Mouse (Mus musculus) liver, embryonic 11.5 days (tissue): Measurements from ENCODE around the gene Cenpm. TPM values are rescaled to one million over a fixed set of nuclear protein-coding genes. Genes with fewer than 3 reads are reported as not detected.

Experiments used
- ATAC-seq: fragments of 200-750 bp; cut with Nextera tagmentation; replicated peaks from 2 replicates; pipeline ENCODE4 v1.8.0; 2017; ENCODE audit warnings: moderate number of reproducible peaks, mild to moderate bottlenecking, moderate TSS enrichment, moderate library complexity; ENCODE audit not compliant: low FRiP score
- DNase-seq: peaks from one replicate; pipeline ENCODE4 v3.0.0-alpha.2; 2017; ENCODE audit warnings: low spot score
- H3K27ac ChIP-seq: fragments of 300-500 bp; sonication (generic); 2 replicates; pipeline ENCODE4 v1.5.1; 2014; ENCODE audit warnings: mild to moderate bottlenecking, low read depth, low read length, control low read depth
- H3K27me3 ChIP-seq: fragments of 300-500 bp; sonication (generic); replicated peaks from 2 replicates; pipeline ENCODE4 v1.6.1; 2014; ENCODE audit warnings: low read length, mixed read lengths; ENCODE audit not compliant: control insufficient read depth, insufficient read depth
- H3K36me3 ChIP-seq: fragments of 300-500 bp; sonication (generic); 2 replicates; pipeline ENCODE4 v1.6.1; 2014; ENCODE audit warnings: mild to moderate bottlenecking, low read length, moderate library complexity, mixed read lengths; ENCODE audit not compliant: control insufficient read depth, insufficient read depth
- H3K4me1 ChIP-seq: fragments of 300-500 bp; sonication (generic); replicated peaks from 2 replicates; pipeline ENCODE4 v1.6.1; 2014; ENCODE audit warnings: low read length, mixed read lengths; ENCODE audit not compliant: control insufficient read depth, insufficient read depth
- H3K4me2 ChIP-seq: fragments of 300-500 bp; sonication (generic); 2 replicates; pipeline ENCODE4 v1.6.1; 2014; ENCODE audit warnings: mild to moderate bottlenecking, control low read depth, moderate library complexity
- H3K4me3 ChIP-seq: fragments of 300-500 bp; sonication (generic); 2 replicates; pipeline ENCODE4 v1.5.1; 2014; ENCODE audit warnings: low read depth, low read length, control low read depth
- H3K9ac ChIP-seq: fragments of 300-500 bp; sonication (generic); 2 replicates; pipeline ENCODE4 v1.6.1; 2014; ENCODE audit warnings: low read depth, low read length, control low read depth
- H3K9me3 ChIP-seq: fragments of 300-500 bp; sonication (generic); 2 replicates; pipeline ENCODE4 v1.6.1; 2016; ENCODE audit warnings: low read length, inconsistent platforms, mixed read lengths; ENCODE audit not compliant: control insufficient read depth
- WGBS: fragments of 180-500 bp; shearing (Covaris S2); extraction: QIAGEN DNeasy Blood & Tissue Kit; methylation state at CpG from one replicate; pipeline ENCODE4 v1.1.7; 2014; 5-methylcytosine and 5-hydroxymethylcytosine counted together
- polyA plus RNA-seq: library from polyadenylated mRNA; unstranded; fragments of >200 nt; fragmentation: Nextera tagmentation; extraction: Ambion mirVana; gene quantifications from 2 replicates; pipeline ENCODE4 v1.2.1, GENCODE M21; 2014

The Cenpm gene
- polyA plus RNA-seq, 1 experiment from 2014 or later = 58.8 TPM

GRCm38 (mm10) chr15:82235661-82236060 lies 8.9 kb downstream of the Cenpm start:
- Histone ChIP-seq H3K36me3 (peaks cover 3% of the 10 kb centered on the region; the same call in 1 of the 2 replicates), H3K4me3 (no peak overlapping the region), H3K9ac (no peak overlapping the region), H3K4me1 (peaks cover 9% of the 10 kb centered on the region), H3K9me3 (no peaks in the 10 kb centered on the region), H3K27ac (no peak overlapping the region), H3K27me3 (no peaks in the 10 kb centered on the region), H3K4me2 (no peak overlapping the region)
- DNase-seq = no peak
- ATAC-seq = peak; percentile 54; the same call in 1 of the 2 replicates
- 53% methylated on average over 10 of the region's 10 CpGs for WGBS

GRCm38 (mm10) chr15:82232651-82233050 lies 11.9 kb downstream of the Cenpm start:
- no peak overlapping the region for H3K4me2 ChIP-seq
- no peak for DNase-seq
- no peak for ATAC-seq
- no peaks in the 10 kb centered on the region for H3K27me3 ChIP-seq
- no peak overlapping the region for H3K27ac ChIP-seq
- peaks cover 3% of the 10 kb centered on the region; the same call in 1 of the 2 replicates for H3K36me3 ChIP-seq
- H3K4me3 ChIP-seq = no peak overlapping the region
- H3K9ac ChIP-seq = no peak overlapping the region
- H3K4me1 ChIP-seq = peaks cover 22% of the 10 kb centered on the region
- 83% methylated on average over 4 of the region's 4 CpGs for WGBS
- no peaks in the 10 kb centered on the region for H3K9me3 ChIP-seq

DNA sequence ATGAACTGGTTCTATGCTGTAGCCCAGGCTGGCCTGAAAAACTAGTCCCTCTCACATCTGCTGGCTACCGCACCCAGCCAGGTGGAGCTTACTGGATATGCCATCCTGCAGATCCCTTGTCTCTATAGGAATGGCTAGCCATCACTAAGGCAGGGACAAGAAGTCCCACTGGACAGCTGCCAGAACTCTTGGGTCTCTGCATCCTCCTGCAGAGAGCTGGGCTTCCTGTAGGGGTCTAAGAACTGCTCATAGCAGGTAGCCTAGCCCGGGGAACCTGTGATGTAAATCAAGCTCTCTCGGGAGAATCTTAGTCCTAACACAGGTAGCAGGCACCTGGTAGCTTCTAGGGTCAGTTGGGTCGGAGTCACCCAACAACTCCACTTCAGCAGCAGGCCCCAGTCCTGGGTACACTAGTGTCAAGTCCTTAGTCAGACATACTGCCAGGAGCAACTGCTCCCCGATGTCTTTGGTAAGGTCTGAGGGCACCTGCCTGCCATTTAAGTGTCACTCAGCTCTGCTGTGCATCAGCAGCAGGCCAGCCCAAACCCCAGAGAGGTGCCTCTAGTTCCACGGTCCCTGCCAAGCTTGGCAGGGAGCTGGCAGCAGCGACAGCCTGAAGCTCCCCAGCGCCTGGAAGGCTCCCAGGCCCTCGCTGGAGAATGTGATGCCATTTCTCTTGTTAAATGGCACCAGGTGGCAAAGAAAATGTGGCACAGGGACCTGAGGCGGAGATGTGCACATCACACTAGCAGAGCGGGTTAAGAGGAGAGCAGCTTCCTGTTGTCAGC lies 12.8 kb downstream of the Cenpm start:
- ATAC-seq = no peak
- Histone ChIP-seq H3K9ac (no peak overlapping the region), H3K4me3 (no peak overlapping the region), H3K27me3 (no peaks in the 10 kb centered on the region), H3K27ac (no peak overlapping the region), H3K36me3 (peaks cover 3% of the 10 kb centered on the region; the same call in 1 of the 2 replicates), H3K9me3 (no peaks in the 10 kb centered on the region), H3K4me1 (peaks cover 22% of the 10 kb centered on the region), H3K4me2 (no peak overlapping the region)
- DNase-seq = no peak
- WGBS = 70% methylated on average over 11 of the region's 11 CpGs

DNA sequence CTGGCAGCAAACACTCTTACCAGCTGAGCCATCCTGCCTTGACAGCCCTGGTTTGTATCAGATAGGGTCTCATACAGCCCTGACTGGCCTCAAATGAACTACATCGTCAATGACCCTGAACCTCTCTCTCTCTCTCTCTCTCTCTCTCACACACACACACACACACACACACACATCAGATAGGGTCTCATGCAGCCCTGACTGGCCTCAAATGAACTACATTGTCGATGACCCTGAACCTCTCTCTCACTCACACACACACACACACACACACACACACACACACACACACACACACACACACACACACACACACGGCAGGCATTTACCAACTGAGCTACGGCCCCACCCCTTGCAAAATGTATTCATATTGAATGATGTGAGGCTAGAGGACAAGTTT lies 13.4 kb downstream of the Cenpm start:
- Histone ChIP-seq H3K36me3 (peaks cover 3% of the 10 kb centered on the region; the same call in 1 of the 2 replicates), H3K9ac (no peak overlapping the region), H3K9me3 (no peaks in the 10 kb centered on the region), H3K27me3 (no peaks in the 10 kb centered on the region), H3K4me1 (peaks cover 21% of the 10 kb centered on the region), H3K27ac (no peak overlapping the region), H3K4me3 (no peak overlapping the region), H3K4me2 (no peak overlapping the region)
- no peak for DNase-seq
- whole genome bisulfite sequencing = 73% methylated on average over 4 of the region's 4 CpGs
- no peak for ATAC-seq

- H3K4me2 ChIP-seq = peak overlapping the region; percentile 40
- H3K4me3 ChIP-seq = no peak overlapping the region
- H3K4me1 ChIP-seq = peaks cover 13% of the 10 kb centered on the region
- WGBS = 64% methylated on average over 6 of the region's 6 CpGs
- no peaks in the 10 kb centered on the region for H3K9me3 ChIP-seq
- DNase-seq = no peak
- H3K27me3 ChIP-seq = peaks cover 4% of the 10 kb centered on the region
- H3K36me3 ChIP-seq = peaks cover 3% of the 10 kb centered on the region; the same call in 1 of the 2 replicates
- ATAC-seq = peak; percentile 50
- H3K27ac ChIP-seq = peak overlapping the region; percentile 69
- peak overlapping the region; percentile 56; the same call in 1 of the 2 replicates for H3K9ac ChIP-seq
These were observed 14.4 kb downstream of the Cenpm start for GRCm38 (mm10) chr15:82230098-82230611.

DNA sequence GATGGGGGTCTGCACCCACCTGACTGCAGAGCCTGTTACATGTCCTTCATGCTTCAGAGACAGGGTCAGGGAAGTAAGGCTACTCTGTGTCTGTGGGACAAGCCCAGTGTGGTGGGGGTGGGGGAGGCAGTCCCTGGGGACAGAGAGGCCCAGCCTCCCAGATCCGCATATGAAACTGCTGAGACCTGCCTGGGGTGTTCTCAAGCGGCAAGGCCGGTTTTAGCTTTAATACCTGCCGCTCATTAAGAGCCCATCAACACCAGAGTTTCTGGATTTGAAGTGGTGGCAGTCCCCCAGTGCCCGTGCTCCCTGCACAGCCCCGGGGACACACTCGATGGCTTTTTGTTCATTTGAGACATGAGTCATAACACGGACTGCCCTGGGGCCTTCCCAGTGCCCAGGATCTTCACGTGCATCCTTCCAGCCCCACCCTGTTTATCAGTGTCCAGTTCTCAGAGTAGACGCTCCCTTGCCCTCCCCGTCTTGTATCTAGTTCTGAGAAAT lies 15.0 kb downstream of the Cenpm start:
- Histone ChIP-seq H3K9me3 (no peaks in the 10 kb centered on the region), H3K4me3 (no peak overlapping the region), H3K36me3 (peaks cover 3% of the 10 kb centered on the region; the same call in 1 of the 2 replicates), H3K4me2 (peak overlapping the region; percentile 40), H3K4me1 (peaks cover 16% of the 10 kb centered on the region), H3K9ac (peak overlapping the region; percentile 56; the same call in 1 of the 2 replicates), H3K27me3 (peaks cover 9% of the 10 kb centered on the region), H3K27ac (peak overlapping the region; percentile 69)
- WGBS = 44% methylated on average over 11 of the region's 11 CpGs
- DNase-seq = no peak
- peak; percentile 91 for ATAC-seq

DNA sequence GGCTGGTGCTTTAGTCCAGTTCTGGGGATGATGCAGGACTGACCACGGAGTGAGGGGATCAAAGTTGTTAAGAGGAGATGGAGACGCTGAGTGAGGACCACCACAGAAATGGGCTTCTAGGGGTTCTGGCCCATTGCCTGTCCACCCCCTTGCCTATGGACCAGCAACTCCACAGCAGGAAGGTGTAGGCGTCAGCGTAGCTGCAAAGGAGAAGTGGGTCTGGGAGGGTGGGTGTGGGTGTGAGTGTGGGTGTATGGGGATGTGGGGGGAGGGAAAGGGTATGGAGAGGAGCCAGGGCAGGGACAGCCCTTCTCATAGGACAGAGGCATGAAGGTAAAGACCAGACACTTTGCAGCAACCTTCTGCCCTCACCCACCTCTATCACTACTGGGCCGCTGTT lies 18.8 kb downstream of the Cenpm start:
- Histone ChIP-seq H3K4me1 (peaks cover 19% of the 10 kb centered on the region), H3K27me3 (peaks cover 36% of the 10 kb centered on the region), H3K27ac (no peak overlapping the region), H3K9me3 (no peaks in the 10 kb centered on the region), H3K4me3 (no peak overlapping the region), H3K9ac (no peak overlapping the region), H3K4me2 (no peak overlapping the region), H3K36me3 (no peaks in the 10 kb centered on the region)
- 73% methylated on average over 5 of the region's 5 CpGs for WGBS
- no peak for ATAC-seq
- no peak for DNase-seq

GRCm38 (mm10) chr15:82224602-82225215 lies 19.8 kb downstream of the Cenpm start:
- peaks cover 12% of the 10 kb centered on the region for H3K4me1 ChIP-seq
- H3K4me2 ChIP-seq = peak overlapping the region; percentile 75
- H3K27ac ChIP-seq = no peak overlapping the region
- 0 out of 2 replicates have a peak, but pooled peaks have one; percentile 15 for ATAC-seq
- no peak overlapping the region for H3K9ac ChIP-seq
- no peaks in the 10 kb centered on the region for H3K36me3 ChIP-seq
- H3K27me3 ChIP-seq = peaks cover 36% of the 10 kb centered on the region
- H3K4me3 ChIP-seq = peak overlapping the region; percentile 42
- no peak for DNase-seq
- 36% methylated on average over 7 of the region's 7 CpGs for WGBS
- H3K9me3 ChIP-seq = no peaks in the 10 kb centered on the region
